Mouse (Mus musculus) ES-Bruce4 (cell line): Measurements from ENCODE around the gene Arid3c.

Source experiments
- CTCF ChIP-seq: IDR thresholded peaks from one replicate; pipeline ENCODE4 v1.8.1; 2011; ENCODE audit warnings: low read depth, low read length
- EP300 ChIP-seq: IDR thresholded peaks from 2 replicates; pipeline ENCODE4 v1.6.1; 2011; ENCODE audit warnings: low read depth, low read length; ENCODE audit not compliant: insufficient read depth

DNA sequence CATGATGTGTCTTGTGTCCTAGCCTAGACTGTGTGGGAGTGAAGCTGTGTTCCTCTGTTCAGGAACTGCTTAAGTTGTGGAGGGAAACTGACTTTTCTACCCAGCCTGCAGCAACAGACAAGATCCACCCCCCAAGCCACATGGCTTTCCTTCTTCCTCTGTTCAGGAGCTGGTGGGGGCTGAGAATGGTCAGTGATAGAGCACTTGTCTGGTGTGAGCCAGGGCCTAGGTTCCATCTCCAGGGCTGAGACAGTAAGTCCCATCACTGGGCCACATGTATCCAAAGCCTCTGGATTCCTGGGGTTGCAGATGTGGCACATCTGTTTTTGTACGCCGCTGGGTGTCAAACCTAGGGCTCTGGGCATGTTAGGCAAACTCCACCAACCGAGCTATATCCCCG, 30.0 kb upstream of the Arid3c start:
- TF ChIP-seq CTCF (no peak), EP300 (no peak)
